Mouse (Mus musculus): Measurements from ENCODE around the gene Cntnap5c.

- TF ChIP-seq POLR2A (IDR thresholded peaks at IDR 0.05; ENCODE audit: low read depth, low read length): no peak
- no peak for TF ChIP-seq CTCF (IDR thresholded peaks at IDR 0.05; ENCODE audit: extremely low read depth, insufficient read depth, insufficient read length, insufficient replicate concordance)
Observed at GRCm38 (mm10) chr17:58268058-58268457, 498.7 kb downstream of the Cntnap5c start.

Measured in spleen, adult 2 months (tissue).